Mouse (Mus musculus): ENCODE measurements around the gene Ago3.

Gene Ago3

DNA sequence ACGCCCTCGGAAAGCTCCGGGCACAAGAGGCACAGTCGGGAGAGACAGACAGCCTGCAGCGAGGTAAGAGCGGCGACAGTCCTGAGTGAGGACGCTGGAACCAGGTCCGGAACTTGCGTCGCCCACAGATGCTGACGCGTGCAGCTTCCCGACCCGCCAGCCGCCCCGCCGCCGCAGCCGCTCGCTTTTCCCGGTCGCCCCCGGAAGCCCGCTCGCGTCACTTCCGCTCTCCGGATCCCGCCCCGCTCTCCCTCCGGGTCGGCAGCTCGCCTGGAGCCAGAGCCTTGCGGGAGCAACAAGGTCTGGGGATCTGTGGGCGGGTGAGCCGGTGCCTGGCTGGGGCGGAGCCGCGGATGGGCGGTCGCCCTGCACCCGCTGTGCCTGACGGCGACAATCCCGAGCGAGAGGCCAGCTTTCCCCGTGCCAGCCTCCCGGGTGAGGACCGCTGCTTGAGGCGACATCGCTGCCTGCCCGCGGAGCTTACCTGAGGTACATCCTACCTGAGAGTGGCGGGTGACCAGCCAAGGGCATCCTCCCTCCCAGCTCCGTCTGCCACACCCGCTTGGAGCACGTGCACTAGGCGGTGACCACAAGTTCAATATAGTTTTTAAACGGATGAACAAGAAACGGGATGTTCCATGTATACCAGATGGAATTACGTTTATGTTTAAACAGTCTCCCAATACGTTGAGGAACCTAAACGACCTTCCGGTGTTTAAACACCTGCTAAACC, at the start of gene Ago3:
Ago3 (minus strand) TSS at position 210 of the 733 bp plus-strand sequence.
- in situ Hi-C loops (cut with MboI, MseI): loop anchor here (5.0 kb wide), 1 partner anchor 102 kb away; the partner anchor contains the start of gene Tekt2

- in situ Hi-C loops (cut with MboI, MseI): no loop called here
Measured at GRCm38 (mm10) chr4:126473031-126473430, 43.7 kb upstream of the Ago3 start.

DNA sequence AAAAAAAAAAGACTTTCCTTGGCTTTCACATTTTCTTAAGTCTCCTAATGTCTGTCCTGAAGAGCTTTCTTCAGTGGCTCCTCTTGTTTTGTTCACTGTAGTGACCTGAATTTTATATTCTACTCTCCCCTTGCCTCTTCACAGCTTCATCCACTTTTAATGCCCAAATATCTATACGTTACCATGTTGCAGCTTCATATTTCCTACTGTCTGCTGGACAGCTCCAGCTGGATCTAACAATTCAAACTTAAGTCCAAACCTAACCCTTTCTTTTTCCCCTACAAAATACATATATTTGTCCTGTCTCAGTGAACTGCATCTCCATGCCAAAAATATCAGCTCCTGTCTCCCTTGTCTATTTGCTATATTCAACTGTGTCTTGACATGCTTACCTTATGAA, 40.0 kb upstream of the Ago3 start:
- in situ Hi-C loops (cut with MboI, MseI): loop anchor here (10.0 kb wide), 1 partner anchor 255 kb away; no protein-coding TSS in a partner anchor

DNA sequence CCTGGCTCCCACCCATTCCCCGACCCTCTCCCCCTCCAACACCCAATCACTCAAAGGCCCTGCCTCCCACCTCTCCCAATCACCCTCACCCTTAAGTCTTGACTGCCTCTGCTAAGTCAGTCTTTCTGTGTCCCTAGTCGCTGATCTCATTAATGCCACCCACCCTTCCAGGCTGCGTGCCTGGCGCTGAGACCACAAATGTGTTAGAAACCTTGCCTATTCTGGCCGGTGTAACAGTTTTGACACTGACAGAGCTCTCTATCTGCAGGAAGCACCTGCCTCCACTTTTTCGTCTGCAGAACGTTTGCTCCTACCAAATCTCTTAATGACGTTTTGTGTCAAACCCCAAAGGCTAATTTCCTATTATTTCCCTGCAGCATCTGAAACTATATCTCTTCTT, 39.6 kb upstream of the Ago3 start:
- in situ Hi-C loops (cut with MboI, MseI): loop anchor here (10.0 kb wide), 1 partner anchor 254 kb away; no protein-coding TSS in a partner anchor

DNA sequence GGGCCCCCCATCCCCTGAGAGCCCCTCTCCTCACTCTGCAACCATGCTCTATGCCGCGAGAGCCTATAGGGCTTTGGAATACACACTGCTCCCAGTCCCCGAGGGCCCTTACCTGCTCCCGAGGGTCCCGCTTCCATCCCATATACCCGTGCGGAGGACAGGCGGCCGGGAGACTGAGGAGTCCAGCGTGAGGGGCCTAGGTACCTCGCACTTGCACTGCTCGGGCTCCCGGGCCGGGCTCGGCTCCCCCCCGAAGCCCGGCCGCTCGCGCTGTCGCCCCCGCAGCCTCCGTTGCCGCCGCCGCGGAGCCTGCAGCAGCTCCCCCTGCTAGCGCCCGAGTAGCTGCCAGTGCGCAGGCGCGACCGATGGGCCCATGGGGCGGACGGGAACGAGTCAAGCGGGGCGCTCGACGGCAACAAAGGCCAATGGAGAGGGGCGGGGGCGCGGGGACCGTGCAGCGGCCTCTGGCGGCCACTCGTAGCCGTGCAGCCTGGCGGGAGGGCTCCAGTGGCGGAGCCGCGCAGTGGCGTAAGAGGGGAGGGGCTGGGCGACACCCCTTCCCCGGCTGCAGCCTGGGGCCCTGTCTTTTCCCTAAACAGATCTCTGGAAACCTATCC, 39.0 kb upstream of the Ago3 start, which contains the start of gene Ago1:
Ago1 (minus strand) TSS at position 299 of the 617 bp plus-strand sequence.
- in situ Hi-C loops (cut with MboI, MseI): loop anchor here (10.0 kb wide), 1 partner anchor 254 kb away; no protein-coding TSS in a partner anchor

- in situ Hi-C loops (cut with MboI, MseI): loop anchor here (10.0 kb wide), 1 partner anchor 253 kb away; no protein-coding TSS in a partner anchor
Measured at GRCm38 (mm10) chr4:126467721-126468284, 38.4 kb upstream of the Ago3 start.

- in situ Hi-C loops (cut with MboI, MseI): loop anchor here (10.0 kb wide), 1 partner anchor 252 kb away; no protein-coding TSS in a partner anchor
Measured at GRCm38 (mm10) chr4:126466251-126466750, 36.9 kb upstream of the Ago3 start.

DNA sequence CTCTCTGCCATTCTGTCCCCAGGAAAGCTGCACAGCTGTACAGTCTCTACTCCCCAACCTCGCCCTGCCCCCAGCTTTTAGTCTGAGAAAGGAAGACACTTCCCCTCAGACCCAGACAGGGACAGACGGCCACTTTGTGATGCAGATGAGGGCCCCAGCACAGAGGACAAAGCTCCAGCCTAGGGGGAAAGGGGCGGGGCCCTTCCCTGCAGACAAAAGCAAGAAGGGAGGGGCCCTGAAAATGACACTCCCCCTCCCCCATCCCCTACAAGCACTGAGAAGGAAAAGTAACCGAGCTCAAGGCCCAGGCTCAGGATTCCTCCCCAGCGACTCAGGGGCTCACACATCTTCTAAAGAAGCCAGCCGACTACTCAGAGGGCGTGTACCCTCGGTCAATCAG, 36.5 kb upstream of the Ago3 start:
- in situ Hi-C loops (cut with MboI, MseI): loop anchor here (10.0 kb wide), 1 partner anchor 251 kb away; no protein-coding TSS in a partner anchor

DNA sequence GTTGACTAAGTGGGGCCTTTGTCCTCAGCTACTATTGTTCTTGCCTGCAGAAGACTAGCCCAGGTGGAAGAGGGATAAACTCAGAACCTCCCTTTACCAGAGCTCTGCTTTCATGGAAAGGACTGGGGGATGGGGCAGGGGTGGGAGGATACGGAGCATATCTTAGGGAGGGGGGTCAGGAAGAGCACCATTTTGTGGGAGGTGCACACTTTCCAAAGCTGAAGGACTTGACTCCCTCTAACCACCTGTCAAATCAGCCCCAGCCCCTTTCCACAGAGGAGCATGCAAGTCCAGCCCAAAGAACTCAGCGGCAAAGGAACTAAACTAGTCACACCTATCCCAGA, 35.5 kb upstream of the Ago3 start:
- in situ Hi-C loops (cut with MboI, MseI): loop anchor here (10.0 kb wide), 1 partner anchor 250 kb away; no protein-coding TSS in a partner anchor

GRCm38 (mm10) chr4:126464189-126464891, 35.0 kb upstream of the Ago3 start:
- in situ Hi-C loops (cut with MboI, MseI): loop anchor here (10.0 kb wide), 1 partner anchor 250 kb away; no protein-coding TSS in a partner anchor

DNA sequence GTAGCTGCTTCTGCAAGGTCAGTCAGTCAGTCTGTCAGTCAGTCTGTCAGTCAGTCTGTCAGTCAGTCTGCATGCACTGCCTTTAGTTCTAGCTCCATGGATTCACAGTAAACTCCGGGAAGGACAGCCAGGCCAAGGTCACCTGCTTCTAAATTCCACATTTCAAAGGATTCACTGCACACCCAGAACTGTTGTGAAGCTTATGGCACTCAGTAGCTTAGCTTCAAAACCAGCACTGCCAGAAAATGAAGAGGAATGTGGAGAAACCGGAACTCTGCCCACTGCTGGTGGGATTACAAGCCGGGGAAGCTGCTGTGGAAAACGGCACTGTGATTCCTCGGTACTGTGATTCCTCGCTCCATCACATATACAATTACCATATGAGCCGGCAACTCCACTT, 26.1 kb upstream of the Ago3 start:
- in situ Hi-C loops (cut with MboI, MseI): no loop called here

- in situ Hi-C loops (cut with MboI, MseI): no loop called here
Measured at GRCm38 (mm10) chr4:126454547-126455254, 25.3 kb upstream of the Ago3 start.

DNA sequence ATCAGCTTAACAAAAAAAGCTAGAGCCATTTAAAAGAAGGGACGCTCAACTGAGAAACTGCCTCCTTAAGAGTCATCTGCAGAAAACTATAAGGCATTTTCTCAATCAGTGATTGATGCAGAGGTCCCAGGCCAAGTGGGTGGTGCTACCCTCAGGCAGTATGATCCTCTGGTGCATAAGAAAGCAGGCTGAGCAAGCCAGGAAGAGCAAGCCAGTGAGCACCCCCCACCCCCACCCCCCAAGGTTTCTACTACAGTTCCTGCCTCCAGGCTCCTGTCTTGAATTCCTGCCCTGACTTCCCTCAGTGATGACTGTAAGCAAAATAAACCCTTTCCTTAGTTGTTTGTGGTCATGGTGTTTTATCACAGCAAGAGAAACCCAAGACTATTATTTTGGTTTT, 20.9 kb upstream of the Ago3 start:
- in situ Hi-C loops (cut with MboI, MseI): no loop called here

DNA sequence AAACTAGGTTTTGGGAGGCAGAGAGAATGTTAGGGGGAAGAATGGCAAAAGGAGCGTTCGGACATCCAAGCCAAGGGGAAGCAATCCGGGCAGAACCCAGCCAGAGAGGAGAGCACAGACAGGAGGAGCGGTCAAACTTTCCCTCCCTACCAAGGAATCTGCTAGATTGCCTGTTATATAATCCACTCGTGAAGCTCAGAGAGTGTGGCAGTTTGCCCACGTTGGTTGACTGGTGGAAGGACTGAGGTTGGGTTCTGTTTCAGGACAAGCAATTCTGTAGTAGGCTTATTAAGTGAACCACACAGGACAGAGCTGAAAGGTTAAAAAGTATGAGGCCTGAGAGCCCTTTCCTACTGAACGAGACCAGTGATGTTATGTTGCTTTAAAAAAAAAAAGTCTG, 17.8 kb upstream of the Ago3 start:
- in situ Hi-C loops (cut with MboI, MseI): no loop called here

DNA sequence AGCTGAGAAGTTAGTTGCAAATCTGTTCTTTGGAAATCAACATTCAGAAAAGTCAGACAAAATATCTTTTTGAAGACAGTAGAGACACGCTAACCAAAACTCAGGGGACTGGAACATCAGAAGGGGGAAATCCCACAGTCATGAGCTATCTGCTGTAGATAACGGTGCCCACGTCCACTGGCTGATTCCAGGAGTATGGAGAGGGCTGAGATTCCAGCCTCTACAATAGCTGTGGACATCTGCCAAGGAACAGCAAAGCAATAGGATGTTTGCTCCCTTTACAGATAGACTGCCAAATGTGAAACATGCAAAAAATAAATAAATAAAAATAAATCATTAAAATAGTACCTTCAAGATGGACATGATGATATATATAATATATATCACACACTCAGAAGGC, 15.2 kb upstream of the Ago3 start:
- in situ Hi-C loops (cut with MboI, MseI): no loop called here

GRCm38 (mm10) chr4:126438261-126438660, 8.9 kb upstream of the Ago3 start:
- in situ Hi-C loops (cut with MboI, MseI): no loop called here

DNA sequence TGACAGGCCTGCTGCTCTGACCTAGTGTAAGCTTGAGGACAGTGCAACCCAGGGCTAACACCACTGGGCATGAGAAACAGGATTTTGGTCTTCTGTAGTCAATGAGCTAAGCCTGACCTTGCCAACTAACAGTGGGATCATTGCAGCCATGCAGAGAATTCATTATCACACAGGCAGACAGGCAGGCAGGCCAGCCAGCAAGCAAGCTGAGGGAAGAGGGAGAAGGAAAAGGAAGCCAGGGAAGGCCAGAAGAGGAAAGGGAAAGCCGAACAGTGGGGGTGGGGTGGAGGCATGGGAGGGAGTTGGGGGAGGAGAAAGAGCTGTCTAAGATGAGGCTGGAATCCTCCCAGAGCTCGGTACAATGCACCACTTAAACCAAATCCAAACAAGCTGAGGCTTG, 6.9 kb upstream of the Ago3 start:
- in situ Hi-C loops (cut with MboI, MseI): no loop called here

DNA sequence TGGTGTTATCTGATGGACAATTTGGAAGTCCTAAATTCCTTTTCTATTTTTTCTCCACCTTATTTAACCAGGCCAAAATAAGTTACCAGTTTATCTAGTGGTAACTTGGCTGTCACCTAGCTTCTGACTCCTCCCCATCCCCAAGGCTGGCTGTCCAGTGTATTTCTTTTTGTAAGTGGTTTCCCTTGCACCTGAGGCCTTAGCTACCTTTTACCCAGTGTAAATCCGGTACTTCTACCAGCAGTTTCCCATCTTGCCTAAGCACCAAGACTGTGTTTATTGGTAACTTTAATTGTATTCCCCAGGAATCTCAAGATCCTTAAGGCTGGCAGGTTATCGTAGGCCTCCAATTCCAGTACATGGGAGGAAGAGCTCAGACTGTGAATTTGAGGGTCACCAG, 4.7 kb upstream of the Ago3 start:
- in situ Hi-C loops (cut with MboI, MseI): loop anchor here (5.0 kb wide), 1 partner anchor 107 kb away; the partner anchor contains the start of gene Tekt2

DNA sequence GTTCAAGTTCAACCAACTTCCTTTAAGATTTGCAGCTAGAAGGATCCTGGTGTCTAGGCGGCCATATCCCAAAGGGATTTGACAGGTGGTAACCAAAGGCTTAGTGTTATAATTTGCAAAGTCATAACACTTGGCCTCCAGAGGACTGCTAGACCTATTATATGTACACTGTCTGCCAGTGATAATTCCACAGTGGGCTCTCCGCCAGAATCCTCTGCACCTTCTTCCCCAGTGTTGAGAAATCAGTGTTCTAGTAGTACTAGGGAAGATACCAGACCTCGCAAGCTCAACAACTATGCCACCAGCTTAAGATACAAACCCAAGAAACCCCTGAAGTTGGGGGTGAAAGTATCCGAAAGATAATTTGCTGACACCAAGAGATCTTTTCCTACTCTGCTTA, 3.8 kb upstream of the Ago3 start:
- in situ Hi-C loops (cut with MboI, MseI): loop anchor here (5.0 kb wide), 1 partner anchor 106 kb away; the partner anchor contains the start of gene Tekt2

DNA sequence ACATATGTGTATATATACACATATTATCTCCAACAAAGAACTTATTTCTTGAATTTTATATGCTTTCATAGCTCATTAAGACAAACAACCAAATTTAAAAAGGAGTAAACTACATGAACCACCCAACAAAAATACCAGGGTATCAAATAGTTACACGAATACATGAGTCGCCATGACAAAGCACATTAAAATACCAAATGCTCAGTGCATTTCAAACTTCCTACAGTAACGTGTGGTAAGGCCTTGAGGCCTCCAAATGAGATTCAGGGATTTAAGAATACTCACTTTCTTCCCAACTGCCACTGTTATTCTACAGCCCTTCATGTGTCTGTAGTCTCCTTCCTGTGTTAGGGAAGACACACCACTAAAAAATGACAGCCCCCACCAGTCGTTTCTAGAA, 2.4 kb upstream of the Ago3 start:
- in situ Hi-C loops (cut with MboI, MseI): loop anchor here (5.0 kb wide), 1 partner anchor 104 kb away; the partner anchor contains the start of gene Tekt2

Data from T-helper 1 cell (primary cell).